Mouse (Mus musculus): Measurements from ENCODE around the gene Olfr958.
A peak's percentile ranks its signal among the peaks of the same experiment; 100 is the strongest.

The Olfr958 gene

GRCm38 (mm10) chr9:39553946-39554345 lies at the start of gene Olfr958:
Gene Olfr958, minus strand, starts transcription at chr9:39554054.
- DNase-seq (ENCODE audit: low read depth, low spot score) = no peak

DNA sequence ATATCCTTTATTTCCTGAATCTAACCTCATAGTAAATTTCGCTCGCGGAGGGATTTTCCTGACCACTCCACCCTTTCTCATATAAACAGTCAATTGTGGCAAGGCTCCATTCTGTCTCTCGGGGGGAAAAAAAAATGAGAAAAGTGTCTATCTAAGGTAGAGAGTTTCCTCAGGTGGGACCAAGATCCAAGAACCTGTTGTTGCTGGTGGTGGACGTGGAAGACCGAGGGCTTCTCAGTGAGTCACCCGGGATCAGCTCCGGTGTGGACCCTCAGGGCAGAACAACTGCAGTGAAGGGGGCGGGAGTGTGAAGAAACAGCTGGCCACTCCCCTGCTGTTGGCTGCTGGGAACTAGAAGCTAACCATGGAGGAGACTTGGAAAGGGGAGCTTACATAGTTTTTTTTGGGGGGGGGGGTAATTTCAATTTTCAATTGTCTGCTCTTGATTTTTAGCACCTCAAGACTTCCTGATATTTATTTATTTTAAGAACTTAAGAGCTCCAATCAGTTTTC lies 49.5 kb upstream of the Olfr958 start:
- peak; percentile 46 for DNase-seq (ENCODE audit: low read depth, low spot score)

- DNase-seq (ENCODE audit: low read depth, low spot score) = peak; percentile 24
These were observed 48.9 kb upstream of the Olfr958 start for GRCm38 (mm10) chr9:39602536-39603332.

GRCm38 (mm10) chr9:39577050-39577449 lies 23.2 kb upstream of the Olfr958 start:
- DNase-seq (ENCODE audit: low read depth, low spot score) = no peak

DNA sequence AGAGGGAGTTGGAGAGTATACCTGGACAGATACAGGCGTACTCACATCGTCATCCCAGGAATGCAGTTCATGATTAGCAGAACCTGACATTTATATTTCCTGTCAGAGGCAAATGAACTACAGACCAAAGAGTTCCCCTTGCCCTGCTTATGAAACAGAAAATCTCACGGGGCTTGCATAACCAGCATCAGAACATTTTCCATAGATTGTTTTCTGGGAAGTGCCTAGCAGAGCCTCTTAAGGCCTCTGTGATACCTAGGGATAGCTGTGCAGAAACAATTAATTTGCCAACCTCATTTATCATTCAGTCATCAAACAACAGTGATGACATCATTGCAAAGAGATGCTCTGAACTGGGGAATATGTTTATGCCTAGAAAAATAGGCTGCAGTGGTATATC lies 21.6 kb upstream of the Olfr958 start, which contains the start of gene Olfr959:
TSS of gene Olfr959 (minus strand) at position 101 of the 400 bp plus-strand sequence.
- DNase-seq (ENCODE audit: low read depth, low spot score) = no peak

- no peak for DNase-seq (ENCODE audit: low read depth, low spot score)
These were observed 4.4 kb upstream of the Olfr958 start for GRCm38 (mm10) chr9:39558349-39558647.

DNA sequence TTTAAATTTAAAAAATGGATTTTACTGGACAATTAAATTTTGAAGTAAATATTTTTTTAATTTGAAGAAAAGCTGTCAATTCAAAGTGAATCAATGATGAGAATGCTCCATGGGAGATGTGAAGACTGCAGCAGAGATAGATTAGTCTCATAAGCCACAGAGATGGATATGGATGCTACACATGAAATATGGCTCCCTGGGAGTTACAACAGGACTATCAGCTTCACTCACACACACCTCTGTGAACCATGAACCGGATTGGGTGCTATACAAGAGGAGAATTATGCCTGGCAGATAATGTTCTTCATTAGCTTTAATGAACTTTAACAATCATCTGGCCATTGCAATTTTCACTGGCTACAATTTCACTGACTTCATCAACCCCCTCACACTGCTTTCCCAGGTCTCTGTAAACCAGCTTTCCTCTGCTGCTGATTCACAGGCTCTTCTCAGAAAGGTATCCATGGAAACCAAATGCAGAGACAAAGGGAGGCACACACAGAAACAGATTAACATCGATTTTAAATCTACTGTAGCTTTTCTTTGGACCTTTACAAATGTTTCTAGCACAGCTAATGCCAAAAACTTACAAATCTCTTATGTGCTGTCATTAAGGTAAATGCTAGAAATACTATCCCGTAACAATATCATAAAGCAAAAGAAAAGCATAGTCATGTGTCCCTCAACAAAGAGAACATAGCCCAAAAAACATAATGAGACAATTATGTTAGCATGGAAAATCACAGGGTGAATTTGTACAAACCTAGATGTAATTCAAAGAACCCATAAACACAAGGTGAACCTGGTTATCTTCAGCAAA lies 3.9 kb upstream of the Olfr958 start:
- no peak for DNase-seq (ENCODE audit: low read depth, low spot score)

- no peak for DNase-seq (ENCODE audit: low read depth, low spot score)
These were observed 3.0 kb downstream of the Olfr958 start for GRCm38 (mm10) chr9:39550806-39551205.

DNA sequence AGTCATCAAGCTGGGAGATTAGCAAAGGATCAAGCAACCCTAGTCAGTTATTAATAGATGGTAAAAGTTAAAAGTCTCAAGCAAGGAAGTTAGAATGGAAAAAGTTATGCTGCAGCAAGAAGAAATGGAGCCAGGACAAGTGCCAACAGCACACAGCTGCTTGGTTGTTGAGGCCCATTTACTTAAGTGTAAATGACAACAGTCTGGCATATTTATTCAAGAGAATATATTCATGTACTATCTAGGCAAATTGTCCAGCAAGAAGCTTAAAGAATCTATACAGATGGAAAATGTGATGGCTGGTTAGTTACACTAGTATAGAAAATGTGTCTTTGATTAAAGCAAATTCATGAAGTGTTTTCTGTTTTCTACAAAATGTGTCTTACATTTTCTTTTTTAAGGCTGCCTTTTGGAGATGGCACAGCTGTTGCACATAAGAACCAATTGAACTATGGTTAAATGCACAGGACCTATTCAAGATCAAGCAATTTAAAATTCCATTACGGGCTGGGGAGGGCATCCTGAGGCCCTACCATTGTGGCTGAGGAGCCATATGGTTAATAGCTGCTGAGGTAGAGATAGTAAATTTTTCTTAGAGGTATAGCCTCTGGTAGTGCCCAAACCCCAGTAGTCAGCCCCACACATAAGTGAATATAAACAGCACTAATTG lies 30.1 kb downstream of the Olfr958 start:
- no peak for DNase-seq (ENCODE audit: low read depth, low spot score)

DNA sequence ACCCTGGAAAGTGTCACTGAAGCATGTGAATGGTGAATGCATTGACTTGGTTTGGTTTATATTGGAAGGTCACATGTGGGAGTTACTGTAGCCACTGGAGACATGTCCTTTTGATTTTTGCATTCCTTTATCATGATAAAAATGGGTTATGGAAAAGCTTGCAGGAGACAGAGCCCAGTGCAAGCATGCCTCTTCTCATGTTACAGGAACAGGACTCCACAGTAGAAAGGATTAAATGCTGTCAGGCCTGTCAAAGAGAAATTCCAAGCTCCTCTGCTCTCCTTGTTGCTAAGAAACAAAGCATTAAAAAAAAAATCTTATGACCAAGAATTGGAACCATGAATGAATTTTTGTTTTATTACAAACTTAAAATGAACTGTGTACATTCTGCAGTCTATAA lies 35.3 kb downstream of the Olfr958 start:
- DNase-seq (ENCODE audit: low read depth, low spot score) = peak; percentile 7

DNA sequence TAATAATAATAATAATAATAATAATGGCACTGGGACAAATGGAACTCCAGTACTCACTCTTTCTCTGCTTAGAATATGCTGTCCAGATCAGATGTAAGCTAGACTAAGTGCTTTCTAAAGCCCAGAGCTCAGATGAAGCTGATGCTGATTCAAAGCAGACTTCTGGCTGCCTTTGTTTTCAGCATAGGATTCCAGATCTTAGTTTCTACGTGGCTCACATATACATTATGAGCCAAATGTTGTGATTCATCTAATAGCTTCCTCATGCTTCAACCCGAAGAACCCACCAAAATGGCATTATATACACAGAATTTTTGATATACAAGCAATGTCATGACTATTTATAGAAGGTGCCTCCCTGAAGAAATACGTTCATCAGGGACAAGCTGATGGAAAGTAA lies 38.3 kb downstream of the Olfr958 start, which contains the start of gene Olfr957:
TSS of gene Olfr957 (minus strand) at position 279 of the 400 bp plus-strand sequence.
- no peak for DNase-seq (ENCODE audit: low read depth, low spot score)

- DNase-seq (ENCODE audit: low read depth, low spot score) = no peak
These were observed 44.4 kb downstream of the Olfr958 start for GRCm38 (mm10) chr9:39509412-39509811.

- DNase-seq (ENCODE audit: low read depth, low spot score) = peak; percentile 52
These were observed 44.9 kb downstream of the Olfr958 start for GRCm38 (mm10) chr9:39508998-39509397.
